In the genomic region with DNA sequence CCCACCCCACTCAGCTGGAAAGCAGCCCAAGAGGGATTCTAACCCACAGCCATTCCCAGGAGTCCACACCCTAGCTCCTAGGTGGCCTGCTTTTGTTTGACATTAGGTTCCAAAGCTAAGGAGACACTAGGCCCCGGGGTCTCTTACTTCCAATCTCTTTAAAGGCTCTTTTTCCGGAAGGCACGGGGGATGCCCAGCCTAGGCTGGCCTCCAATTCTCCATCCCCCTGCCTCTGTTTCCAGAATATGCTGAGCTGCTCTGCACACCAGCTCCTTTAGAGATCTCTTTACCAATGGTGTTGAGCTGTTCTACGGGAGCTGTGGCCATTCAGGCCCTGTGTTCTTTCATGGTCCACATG, we compare ENCODE assay signal across 10 mouse cellular contexts. TPM values are rescaled to one million over a fixed set of nuclear protein-coding genes. Genes with fewer than 3 reads are reported as not detected.
A peak's percentile ranks its signal among the peaks of the same experiment; 100 is the strongest.
DNase-seq lines count a peak whose midpoint lies in the region; ATAC-seq lines count a peak whose summit lies in the region.
"Had no signal": no experiment of that assay in that cellular context is flagged by ENCODE, and none has a peak within 500 bp of the region (broad histone marks: within the 10 kb centered on the region; RNA-seq: fewer than 3 reads in every experiment).

No protein-coding gene starts in this region.

- H3K9ac ChIP-seq in heart, embryonic 15.5 days = no peak overlapping the region
- peak overlapping the region; percentile 90 for H3K9ac ChIP-seq in hindbrain, embryonic 15.5 days
- peak overlapping the region; percentile 74 for H3K9ac ChIP-seq in midbrain, embryonic 15.5 days

- H3K4me3 ChIP-seq in heart, embryonic 15.5 days = peak overlapping the region; percentile 72
- peak overlapping the region; percentile 92 for H3K4me3 ChIP-seq in brown adipose tissue, adult 24 weeks (ENCODE audit: insufficient read depth, low read depth, low read length)
- peak overlapping the region; percentile 89 for H3K4me3 ChIP-seq in hindbrain, embryonic 15.5 days
- peak overlapping the region; percentile 96 for H3K4me3 ChIP-seq in midbrain, embryonic 15.5 days

- H3K9me3 ChIP-seq in heart, embryonic 15.5 days (replicated peaks) = no peaks in the 10 kb centered on the region
- no peaks in the 10 kb centered on the region for H3K9me3 ChIP-seq in hindbrain, embryonic 15.5 days
- H3K9me3 ChIP-seq in midbrain, embryonic 15.5 days = no peaks in the 10 kb centered on the region
- H3K9me3 ChIP-seq: G1E had no signal

- WGBS in heart, embryonic 15.5 days = 77% methylated on average over 4 of the region's 4 CpGs
- 39% methylated on average over 4 of the region's 4 CpGs for WGBS in hindbrain, embryonic 15.5 days
- 41% methylated on average over 4 of the region's 4 CpGs for WGBS in midbrain, embryonic 15.5 days

- no peak for ATAC-seq in heart, embryonic 15.5 days (replicated peaks; ENCODE audit: insufficient number of reproducible peaks, insufficient read depth, low FRiP score, low read depth)
- no peak for ATAC-seq in hindbrain, embryonic 15.5 days (ENCODE audit: low FRiP score, low read depth)
- no peak for ATAC-seq in midbrain, embryonic 15.5 days (replicated peaks)

- peaks cover 31% of the 10 kb centered on the region for H3K4me1 ChIP-seq in heart, embryonic 15.5 days (replicated peaks)
- no peaks in the 10 kb centered on the region; the same call in 1 of the 2 replicates for H3K4me1 ChIP-seq in brown adipose tissue, adult 24 weeks (ENCODE audit: control insufficient read depth, insufficient read depth, insufficient read length, low read length)
- H3K4me1 ChIP-seq in hindbrain, embryonic 15.5 days (replicated peaks) = peaks cover 55% of the 10 kb centered on the region
- H3K4me1 ChIP-seq in midbrain, embryonic 15.5 days = peaks cover 58% of the 10 kb centered on the region

- peak overlapping the region; percentile 47 for H3K27ac ChIP-seq in heart, embryonic 15.5 days
- H3K27ac ChIP-seq in brown adipose tissue, adult 24 weeks (replicated peaks; ENCODE audit: low read depth, low read length) = 0 out of 2 replicates have a peak overlapping the region, but pooled peaks have one; percentile 5
- H3K27ac ChIP-seq in hindbrain, embryonic 15.5 days (replicated peaks) = peak overlapping the region; percentile 83
- H3K27ac ChIP-seq in midbrain, embryonic 15.5 days = peak overlapping the region; percentile 88

- peak overlapping the region; percentile 91 for H3K4me2 ChIP-seq in heart, embryonic 15.5 days
- H3K4me2 ChIP-seq in hindbrain, embryonic 15.5 days = peak overlapping the region; percentile 64
- peak overlapping the region; percentile 78 for H3K4me2 ChIP-seq in midbrain, embryonic 15.5 days

- intact Hi-C loops in heart, postnatal 10 days (cut with DNase I) = no loop called here
- intact Hi-C loops in gastrocnemius, postnatal 14 days (cut with DNase I; ENCODE audit: low total_unique reads) = loop anchor here (5.0 kb wide), 1 partner anchor 42 kb away; no protein-coding TSS in a partner anchor

- no peak for DNase-seq in heart, postnatal 10 days
- DNase-seq in gastrocnemius, postnatal 14 days = no peak
- DNase-seq in layer of hippocampus, postnatal 36 days = no peak
- no peak for DNase-seq in ovary, adult 18-20 months (ENCODE audit: low spot score)
- DNase-seq: cerebellum, postnatal 36 days had no signal

- H3K36me3 ChIP-seq in heart, embryonic 15.5 days = no peaks in the 10 kb centered on the region
- no peaks in the 10 kb centered on the region for H3K36me3 ChIP-seq in hindbrain, embryonic 15.5 days
- H3K36me3 ChIP-seq in midbrain, embryonic 15.5 days (replicated peaks) = no peaks in the 10 kb centered on the region
- H3K36me3 ChIP-seq: G1E had no signal

- no peaks in the 10 kb centered on the region for H3K27me3 ChIP-seq in heart, embryonic 15.5 days
- no peaks in the 10 kb centered on the region for H3K27me3 ChIP-seq in hindbrain, embryonic 15.5 days
- no peaks in the 10 kb centered on the region for H3K27me3 ChIP-seq in midbrain, embryonic 15.5 days (replicated peaks)

RNA-seq across cellular contexts. Expression of a gene that starts 1.4 kb away (rescaled TPM):
- 28.7 and 52.8 TPM in 2 replicates for polyA plus RNA-seq in heart, embryonic 15.5 days (2015; fragmentation: Nextera tagmentation; extraction: Ambion mirVana)
- total RNA-seq in heart, postnatal 10 days (2021) = 10 to 100 TPM; 39.4 to 44.2 TPM
- polyA plus RNA-seq in brown adipose tissue, adult 24 weeks (2012; ENCODE audit: insufficient read depth, insufficient read length, missing spikeins) = 16.9 and 18.2 TPM in 2 replicates
- polyA plus RNA-seq in hindbrain, embryonic 15.5 days (2015; fragmentation: Nextera tagmentation; extraction: Ambion mirVana) = 147 and 151 TPM in 2 replicates
- 123 and 134 TPM in 2 replicates for polyA plus RNA-seq in midbrain, embryonic 15.5 days (2015; fragmentation: Nextera tagmentation; extraction: Ambion mirVana)
- total RNA-seq in gastrocnemius, postnatal 14 days (2021) = 10 to 100 TPM; 18.3 to 24.5 TPM
- total RNA-seq in layer of hippocampus, postnatal 36 days (2021) = 100 to 1,000 TPM; 129 to 137 TPM

RNA-seq across cellular contexts. Expression of a gene that starts 23.1 kb away (rescaled TPM):
- polyA plus RNA-seq in heart, embryonic 15.5 days (2015; fragmentation: Nextera tagmentation; extraction: Ambion mirVana) = 9.1 and 10.3 TPM in 2 replicates
- total RNA-seq in heart, postnatal 10 days (2021) = 1 to 10 TPM; 4.1 to 5.4 TPM
- polyA plus RNA-seq in brown adipose tissue, adult 24 weeks (2012; ENCODE audit: insufficient read depth, insufficient read length, missing spikeins) = 2.7 and 4.0 TPM in 2 replicates
- 17.3 TPM in 2 replicates for polyA plus RNA-seq in hindbrain, embryonic 15.5 days (2015; fragmentation: Nextera tagmentation; extraction: Ambion mirVana)
- polyA plus RNA-seq in midbrain, embryonic 15.5 days (2015; fragmentation: Nextera tagmentation; extraction: Ambion mirVana) = 18.3 and 20.2 TPM in 2 replicates
- 1 to 10 TPM; 2.2 to 2.7 TPM for total RNA-seq in gastrocnemius, postnatal 14 days (2021)
- total RNA-seq in layer of hippocampus, postnatal 36 days (2021) = 1 to 10 TPM; 7.1 to 8.3 TPM

Comparison
In these comparisons a context has a peak if more than half of its experiments do, and no peak if none do; other contexts are left out.
1. H3K27ac ChIP-seq: peak in every context shown above with its lines; median percentile 88 in midbrain, embryonic 15.5 days; 83 in hindbrain, embryonic 15.5 days; 47 in heart, embryonic 15.5 days; 5 in brown adipose tissue, adult 24 weeks.